Mouse (Mus musculus) left cerebral cortex, postnatal 25 days (tissue): ENCODE data around the gene Il16. TPM values are rescaled to one million over a fixed set of nuclear protein-coding genes. Genes with fewer than 3 reads are reported as not detected.

Source experiments
- DNase-seq, 2 experiments: peaks; one replicate each; pipeline ENCODE4 v3.0.0; 2022; ENCODE audit warnings: low spot score in 2 of 2, mixed read lengths in 1 of 2
- intact Hi-C: fragments of 180-260 bp; cut with DNase I; formaldehyde crosslinking; loops from one replicate; pipeline ENCODE4 v1.15.1; 2025
- total RNA-seq, 2 experiments: library from RNA; stranded (reverse); gene quantifications; 2 replicates each; pipeline ENCODE4 v1.2.3; 2021

Il16 gene
- total RNA-seq, 2 experiments from 2014 or later, result 1.9 to 2.7 TPM

DNA sequence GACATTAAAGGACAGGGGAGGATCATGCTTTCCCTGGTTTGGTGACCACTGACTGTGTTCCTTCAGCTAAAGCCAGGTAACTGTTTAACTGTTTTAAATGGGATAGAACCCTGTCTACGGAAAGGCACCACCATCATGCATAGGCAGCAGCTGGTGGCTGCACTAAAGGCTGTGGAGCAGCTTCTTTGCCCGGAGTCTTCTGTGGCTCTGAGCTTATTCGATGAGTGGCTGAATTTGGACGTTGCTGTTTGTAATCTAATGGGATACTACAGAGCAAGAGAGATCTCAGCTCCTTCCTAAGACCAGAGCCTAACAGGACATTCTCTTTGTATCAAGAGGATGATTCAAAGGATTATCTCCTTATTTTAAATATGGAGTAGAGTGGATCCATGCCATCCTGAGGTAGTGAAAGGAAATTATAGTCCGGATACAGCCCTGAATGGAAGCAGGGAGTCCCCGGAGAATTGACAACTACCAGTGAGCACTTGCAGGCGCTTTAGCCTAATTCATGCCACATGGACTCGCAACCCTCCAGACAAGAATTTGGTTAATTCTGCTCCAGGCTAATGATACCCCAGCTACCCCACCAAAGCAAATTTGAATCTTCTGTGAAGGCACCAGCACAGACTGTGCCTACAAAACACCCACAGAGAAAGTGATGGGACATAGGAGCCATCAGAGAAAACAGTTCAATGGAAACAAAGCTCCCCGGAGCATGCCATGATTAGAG lies 42.3 kb downstream of the Il16 start:
- intact Hi-C loops, result no loop called here
- DNase-seq, result no peak

DNA sequence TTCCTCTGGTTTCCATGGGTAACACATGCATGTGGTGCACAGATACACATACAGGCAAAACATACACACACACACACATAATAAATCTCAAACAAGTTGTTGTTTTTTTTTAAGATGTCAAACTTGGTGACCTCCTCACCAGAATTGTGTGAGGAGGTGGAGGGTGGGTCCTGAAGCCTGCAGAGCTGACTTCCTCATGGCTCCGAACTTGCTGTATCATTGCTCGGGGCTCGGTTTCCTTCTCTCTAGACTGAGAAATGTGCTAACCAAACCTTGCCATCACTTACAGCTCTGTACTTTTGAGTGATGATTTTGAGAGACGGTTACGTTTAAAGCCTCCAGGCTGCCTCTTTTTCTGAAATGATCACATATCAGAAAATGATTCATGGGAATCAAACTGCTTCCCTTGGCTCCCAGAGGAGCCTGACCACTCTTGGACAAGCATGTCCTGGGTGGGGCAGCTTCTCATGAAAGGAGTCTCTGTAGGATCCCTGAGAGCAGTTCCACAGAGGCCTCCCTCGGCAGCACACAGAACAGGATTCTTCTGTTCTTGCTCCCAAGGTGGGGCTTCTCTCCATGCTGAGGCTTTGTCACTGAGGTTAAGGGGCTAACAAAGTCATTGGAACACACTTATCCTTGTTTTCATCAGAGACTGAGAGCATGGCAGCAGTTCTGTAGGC lies 46.3 kb downstream of the Il16 start:
- intact Hi-C loops, result loop anchor here (5.0 kb wide), 1 partner anchor 73 kb away; no protein-coding TSS in a partner anchor
- DNase-seq, result no peak

DNA sequence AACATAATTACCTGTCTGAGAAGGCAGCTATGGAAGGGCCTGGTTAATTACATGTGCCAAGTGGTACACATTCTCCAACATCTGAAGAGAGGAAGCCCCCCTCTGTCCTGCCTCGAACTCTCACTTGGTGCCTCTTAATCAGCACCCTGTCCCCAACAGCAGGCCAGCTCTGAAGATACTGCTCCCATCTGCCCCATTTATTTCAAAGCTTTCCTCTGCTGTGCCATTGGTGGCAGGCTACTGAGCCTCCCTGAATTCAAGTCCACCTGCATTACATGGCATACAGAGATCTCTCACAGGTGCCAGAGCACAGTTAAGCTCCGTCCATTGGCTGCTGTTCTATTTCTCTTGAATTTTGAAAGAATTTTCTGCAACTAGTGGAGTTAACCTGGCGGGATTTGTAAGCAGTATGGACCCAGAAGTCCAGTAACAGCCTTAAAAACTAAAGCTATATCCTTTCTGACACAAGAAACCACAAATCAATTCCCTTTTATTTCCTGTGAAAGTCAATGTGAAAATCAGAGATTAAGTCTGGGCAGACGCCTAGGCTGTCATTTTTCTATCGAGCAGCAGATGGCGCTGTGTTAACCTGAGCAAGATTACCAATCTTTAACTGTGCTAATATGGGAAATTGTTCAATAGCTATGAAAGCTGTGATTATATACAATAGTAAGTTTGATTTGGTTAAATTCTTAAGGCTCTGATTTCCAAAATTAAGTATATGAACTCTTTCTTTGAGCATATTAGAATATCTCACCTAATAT lies 49.9 kb downstream of the Il16 start:
- intact Hi-C loops, result loop anchor here (5.0 kb wide), 1 partner anchor 77 kb away; no protein-coding TSS in a partner anchor
- peak; percentile 24 to 26 for DNase-seq

DNA sequence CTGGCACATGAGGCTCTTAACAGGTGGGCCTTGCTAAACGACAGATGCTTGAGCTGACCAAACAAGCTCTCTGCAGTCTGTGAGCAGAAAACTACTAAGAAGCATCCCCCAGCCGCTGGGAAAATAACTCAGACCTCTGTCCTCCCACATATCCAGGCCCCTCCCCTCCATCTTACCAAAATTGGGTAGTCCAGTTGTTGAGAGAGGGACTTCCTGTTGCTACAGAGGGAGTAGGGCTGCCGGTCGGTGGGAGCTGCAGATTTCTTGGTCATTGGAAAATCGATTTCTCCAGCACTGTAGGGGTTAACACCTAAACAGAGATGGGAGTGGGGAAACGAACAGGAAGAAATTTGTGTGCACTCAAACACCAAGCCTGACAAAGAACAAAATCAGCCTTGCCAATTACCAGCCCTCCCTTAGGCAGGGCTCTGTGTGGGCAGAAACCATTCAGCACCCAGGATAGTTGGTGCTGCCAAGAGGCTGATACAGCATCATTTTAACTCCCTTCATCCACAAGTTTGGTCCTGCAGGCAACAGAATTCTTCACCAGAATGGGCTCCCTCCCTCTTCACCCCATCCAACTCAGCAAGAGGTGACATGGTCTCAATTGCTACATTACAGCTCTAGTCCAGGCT lies 62.8 kb downstream of the Il16 start:
- intact Hi-C loops, result no loop called here
- DNase-seq, result peak in 1 of 2 experiments; percentile 17

DNA sequence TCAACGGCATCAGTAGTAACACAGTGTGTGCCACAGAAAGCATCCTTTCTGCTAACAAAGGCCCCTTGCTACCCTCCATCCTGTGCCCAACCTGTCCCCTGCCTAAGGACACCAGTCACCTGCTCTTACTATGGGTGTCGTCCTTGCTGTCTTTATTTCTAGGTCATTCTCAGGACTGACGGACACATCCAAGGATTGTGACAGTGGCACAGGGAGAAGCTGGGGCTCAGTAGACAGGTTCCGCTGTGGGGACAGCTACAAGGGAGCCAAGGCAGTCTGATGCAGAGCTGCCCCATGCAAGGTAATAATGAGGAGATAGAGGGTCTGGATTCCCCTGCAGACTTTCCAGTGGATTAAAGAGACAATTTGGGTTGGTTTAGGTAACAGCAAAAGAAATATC lies 67.0 kb downstream of the Il16 start:
- DNase-seq, result no peak
- intact Hi-C loops, result no loop called here

DNA sequence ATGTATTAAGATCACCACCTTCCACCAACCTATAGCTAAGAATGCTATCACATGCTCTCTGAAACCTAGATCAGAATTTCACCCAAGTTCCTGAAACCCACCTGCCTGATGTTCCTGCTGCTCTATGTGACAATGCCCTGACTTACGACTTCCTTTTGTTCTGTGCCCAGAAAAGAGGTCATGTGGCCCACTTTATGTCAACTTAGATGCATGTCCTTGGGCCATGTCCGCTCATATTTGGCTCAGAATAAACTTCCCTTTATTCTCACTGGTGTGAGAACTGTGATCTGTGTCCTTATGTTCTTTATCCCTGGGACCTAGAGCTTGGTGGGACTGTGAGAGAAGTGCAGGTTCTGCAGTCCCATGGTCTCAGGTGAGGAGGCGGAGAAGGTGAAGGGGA lies 68.2 kb downstream of the Il16 start:
- intact Hi-C loops, result no loop called here
- DNase-seq, result no peak

DNA sequence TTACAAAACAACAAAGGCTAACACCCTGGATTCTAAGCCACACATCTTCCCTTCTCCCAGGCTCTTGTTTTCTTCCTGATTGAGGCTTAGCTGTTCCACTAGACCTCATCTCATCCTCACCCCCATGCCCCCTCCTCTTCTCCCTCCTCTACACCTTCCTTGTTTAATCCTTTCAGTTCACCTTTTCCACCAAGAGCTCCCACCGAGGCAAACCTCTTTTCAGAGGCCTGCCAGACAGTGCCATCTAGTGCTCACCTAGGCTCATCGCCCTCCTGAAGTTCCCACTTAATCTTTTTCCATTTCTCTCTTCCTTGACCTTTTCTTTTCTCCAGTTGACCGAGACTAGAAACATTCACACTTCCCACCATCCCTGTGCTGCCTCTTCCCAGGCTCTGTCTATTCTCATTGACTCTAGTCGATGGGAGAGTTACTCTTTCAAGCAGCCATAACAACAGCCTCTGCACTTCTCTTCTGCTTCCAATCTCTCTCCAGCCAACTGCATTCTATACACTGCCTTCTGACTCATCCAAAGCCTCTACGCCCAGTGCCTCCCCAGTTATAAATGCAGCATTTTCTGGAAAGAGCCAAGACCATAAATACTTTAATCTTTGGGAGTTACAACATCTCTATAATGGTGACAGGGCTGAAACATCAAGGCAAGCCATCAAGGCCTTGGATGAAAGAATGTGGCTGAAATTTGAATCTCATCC lies 69.8 kb downstream of the Il16 start:
- intact Hi-C loops, result no loop called here
- DNase-seq, result peak in 1 of 2 experiments; percentile 36

DNA sequence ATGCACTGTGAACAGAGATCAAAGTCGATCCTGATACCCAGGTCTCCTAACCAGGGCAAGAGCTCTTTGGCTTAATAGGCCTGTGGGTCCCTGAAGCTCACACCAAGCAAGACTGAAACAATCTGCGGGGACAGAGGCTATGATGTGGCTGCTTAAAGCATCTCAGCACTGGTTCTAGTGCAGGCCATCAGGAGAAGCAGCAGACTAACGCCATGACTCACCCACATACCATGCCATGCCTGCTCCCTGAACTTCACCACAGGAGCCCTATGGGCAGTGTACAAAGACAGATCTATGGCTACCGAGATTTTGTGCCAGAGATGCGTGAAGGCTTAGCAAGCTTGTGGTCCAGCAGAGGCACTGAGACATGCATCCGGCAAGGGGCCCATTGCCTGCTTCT lies 74.0 kb downstream of the Il16 start:
- intact Hi-C loops, result no loop called here
- no peak for DNase-seq

DNA sequence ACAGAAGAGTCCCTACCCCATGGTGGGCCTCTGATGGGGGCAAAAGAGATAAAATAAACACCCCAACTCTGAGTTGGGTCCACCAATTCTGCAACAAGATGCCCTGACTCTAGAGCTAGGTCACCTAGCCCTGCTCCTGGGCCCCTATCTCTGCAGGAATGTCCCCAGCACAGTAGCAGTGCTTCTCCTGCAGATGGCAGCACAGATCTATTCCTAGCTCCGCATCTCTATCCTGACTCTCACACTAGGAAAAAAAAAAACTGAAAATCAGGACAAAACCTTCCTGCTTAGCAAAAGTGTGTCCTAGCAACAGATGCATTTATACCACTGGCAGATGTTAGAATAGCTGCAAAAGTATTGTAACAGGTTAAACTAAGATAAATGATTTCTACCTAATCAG lies 76.8 kb downstream of the Il16 start:
- peak; percentile 67 to 78 for DNase-seq
- intact Hi-C loops, result loop anchor here (2.0 to 5.0 kb wide), 3 partner anchors 106 to 219 kb away; no protein-coding TSS in a partner anchor

DNA sequence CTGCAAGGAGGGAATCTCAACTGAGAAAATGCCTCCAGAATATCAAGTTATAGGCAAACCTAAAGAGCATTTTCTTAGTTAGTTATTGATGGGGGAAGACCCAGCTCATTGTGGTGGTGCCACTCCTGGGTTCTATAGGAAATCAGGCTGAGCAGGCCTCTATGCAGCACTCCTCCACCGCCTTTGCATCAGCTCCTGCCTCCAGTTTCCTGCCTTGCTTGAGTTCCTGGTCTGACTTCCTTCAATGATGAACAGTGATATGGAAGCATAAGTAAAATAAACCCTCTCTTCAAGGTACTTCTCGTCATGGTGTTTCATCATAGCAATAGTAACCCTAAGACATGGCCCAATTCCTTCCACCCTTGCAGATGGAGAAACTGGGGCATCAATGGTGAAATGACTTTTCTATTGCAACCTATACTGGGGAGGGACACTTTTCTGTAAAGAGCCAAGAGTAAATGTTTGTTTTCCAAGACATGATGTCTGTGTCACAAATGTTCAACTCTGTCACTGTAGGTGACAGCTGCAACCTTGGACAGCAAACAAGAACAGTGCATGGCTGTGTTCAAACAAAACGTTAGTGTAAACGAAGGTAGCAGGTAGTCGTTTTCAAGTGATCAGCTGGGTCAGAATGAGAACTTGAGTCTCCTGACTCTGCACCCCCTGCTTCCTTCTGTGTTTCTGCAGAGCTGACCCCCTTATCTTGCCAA lies 77.4 kb downstream of the Il16 start:
- intact Hi-C loops, result loop anchor here (2.0 to 5.0 kb wide), 3 partner anchors 107 to 219 kb away; no protein-coding TSS in a partner anchor
- DNase-seq, result no peak

DNA sequence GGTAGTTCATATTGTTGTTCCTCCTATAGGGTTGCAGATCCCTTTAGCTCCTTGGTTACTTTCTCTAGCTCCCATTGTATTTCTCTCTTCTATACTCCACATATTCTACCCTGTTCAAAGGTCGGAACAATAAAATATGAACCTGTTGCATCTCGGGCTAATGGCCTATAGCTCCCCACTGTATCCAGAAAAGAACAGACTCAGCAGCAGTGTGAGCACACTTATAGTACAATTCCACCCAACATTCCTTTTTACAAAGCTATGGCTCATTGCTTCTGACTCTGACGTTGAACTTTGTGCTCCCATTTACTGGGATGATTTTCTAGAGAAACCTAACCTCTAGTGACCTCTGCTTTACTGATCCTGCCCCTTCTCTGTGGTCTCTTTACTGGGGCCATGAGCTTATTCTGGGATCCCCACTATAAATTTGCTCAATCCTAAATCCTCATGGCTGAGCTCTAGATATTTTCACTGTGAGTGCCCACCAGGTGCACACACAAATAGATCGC lies 79.4 kb downstream of the Il16 start:
- DNase-seq, result no peak
- intact Hi-C loops, result loop anchor here (5.0 kb wide), 1 partner anchor 221 kb away; no protein-coding TSS in a partner anchor

DNA sequence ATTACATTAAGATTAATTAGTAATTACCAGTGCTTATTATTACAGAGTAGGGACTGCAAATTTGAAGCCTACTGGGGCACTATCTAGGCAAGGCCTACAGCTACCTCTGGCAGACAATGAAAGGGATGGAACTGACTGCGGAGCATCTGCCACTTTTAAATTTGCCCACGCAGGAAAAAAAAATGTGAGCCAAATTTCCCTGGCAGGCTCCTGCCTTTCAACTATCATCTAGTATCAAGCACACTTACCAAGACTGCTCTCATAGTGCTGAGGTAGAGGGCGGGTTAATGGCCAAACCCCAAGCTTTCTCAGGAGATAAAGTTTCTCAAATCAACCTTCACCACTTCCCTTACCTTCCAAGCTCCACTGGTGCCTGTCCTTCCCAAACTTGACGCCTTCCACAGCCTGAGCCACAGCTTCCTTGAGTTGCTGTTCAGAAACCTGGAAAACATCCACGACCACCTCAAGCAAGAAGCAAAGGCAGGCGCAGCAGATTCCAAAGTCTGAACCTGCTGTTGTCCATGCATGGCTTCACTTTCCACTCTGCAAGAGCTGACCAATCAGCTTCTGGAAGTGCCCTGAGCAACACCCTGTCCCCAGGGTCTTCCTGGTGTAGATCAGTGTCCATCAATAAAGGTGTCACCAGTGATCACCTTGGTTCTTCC lies 82.7 kb downstream of the Il16 start:
- DNase-seq, result peak in 1 of 2 experiments; percentile 66

DNA sequence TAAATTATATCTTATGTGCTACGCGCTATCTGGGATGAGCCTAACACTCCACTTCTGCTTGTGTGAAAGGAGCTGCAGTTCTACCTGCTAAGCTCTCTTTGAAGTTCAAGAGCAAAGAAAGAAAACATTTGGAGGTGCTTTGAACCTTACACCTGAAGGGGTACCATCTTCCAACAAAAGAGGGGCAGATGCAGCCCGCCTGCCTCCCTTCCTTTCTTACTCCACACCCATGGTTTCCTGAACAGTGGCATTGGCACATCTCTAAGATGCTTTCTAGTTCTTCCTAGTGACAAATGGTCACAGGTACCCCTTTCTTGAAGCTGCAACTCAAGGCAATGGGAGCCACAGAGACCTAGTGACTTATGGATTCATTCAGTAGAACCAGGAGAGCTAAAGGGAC lies 83.8 kb downstream of the Il16 start:
- intact Hi-C loops, result no loop called here
- DNase-seq, result no peak

More for the DNA sequence above, 82.7 kb downstream of the Il16 start:
- intact Hi-C loops, result no loop called here

DNA sequence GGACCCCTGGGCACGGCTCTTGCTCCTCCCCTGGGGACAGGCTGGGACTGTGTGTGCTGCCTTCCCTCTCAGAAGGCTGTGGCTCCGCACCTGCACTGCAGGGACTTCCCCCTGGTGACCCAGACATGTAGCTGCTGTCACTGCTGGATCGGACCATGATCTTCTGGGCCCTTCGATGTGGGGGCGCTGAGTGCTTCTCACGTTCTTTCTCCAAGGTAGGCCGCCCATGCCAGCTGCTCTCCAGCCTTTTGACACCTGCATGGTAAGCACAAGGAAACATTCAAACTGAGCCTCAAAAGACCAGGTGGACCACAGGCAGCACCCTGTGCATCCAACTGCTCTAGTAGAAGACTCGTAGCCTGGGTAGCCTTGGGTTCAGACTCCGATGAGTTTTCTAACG lies 84.5 kb downstream of the Il16 start:
- intact Hi-C loops, result no loop called here
- no peak for DNase-seq

DNA sequence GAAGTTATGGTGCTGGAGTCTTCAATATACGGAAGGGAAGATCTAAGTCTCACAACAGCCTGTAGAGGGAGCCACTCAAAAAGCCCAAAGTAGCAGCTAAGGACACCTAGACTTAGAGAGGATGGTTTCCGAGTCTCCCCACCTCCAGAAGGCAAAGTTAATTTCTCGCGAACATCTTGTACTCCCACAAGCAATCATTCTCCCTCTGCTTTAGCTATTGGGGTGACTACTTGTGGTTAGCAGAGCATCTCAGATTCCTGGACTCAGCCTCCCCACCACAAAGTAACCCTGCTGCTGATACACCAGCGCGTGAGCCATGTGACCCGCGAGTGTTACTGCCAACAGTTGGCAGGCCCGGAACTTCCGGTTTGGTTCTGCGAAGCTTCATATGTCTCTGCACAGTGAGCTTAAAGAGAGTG lies 85.2 kb downstream of the Il16 start:
- DNase-seq, result peak in 1 of 2 experiments; percentile 17
- intact Hi-C loops, result no loop called here

DNA sequence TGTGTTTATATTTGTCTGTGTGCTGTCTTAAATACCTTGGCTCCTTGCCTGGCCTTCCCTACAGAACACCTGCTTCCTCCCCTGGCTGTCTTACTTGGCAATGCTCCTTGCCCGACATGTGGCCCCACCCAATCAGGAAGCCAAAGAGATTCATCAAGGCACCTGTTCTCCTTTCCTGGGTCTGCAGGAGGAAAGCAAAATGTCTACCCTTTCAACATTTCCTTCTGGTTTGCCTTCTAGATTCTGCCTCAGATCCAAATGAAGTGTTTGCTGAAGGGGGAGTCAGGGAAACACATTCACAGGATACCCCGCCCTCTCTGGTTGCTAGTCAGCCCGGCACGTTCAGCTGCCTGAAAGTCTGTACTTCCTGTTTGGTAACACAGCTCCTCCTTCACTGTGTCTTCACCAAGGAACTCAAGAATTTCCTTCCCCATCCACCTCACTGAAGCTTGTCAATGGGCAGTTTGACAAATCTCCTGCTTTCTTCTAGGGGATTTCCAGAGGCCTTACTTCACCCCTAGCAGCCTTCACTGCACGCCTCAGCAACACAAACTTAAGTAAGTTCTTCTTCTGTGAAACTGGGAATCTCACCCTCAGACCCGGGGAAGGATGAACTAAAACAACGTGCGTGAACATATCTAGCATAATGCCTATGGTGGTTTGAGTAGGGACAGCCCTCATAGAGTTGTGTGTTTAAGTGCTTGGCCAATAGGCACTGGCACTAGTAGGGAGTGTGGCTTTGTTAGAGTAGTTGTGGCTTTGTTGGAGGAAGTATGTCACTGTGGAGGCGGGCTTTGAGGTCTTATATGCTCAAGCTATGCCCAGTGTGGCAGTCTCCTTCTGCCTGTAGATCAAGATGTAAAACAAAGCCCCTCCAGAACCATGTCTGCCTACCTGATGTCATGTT lies 86.1 kb downstream of the Il16 start:
- DNase-seq, result peak in 1 of 2 experiments; percentile 13
- intact Hi-C loops, result no loop called here

DNA sequence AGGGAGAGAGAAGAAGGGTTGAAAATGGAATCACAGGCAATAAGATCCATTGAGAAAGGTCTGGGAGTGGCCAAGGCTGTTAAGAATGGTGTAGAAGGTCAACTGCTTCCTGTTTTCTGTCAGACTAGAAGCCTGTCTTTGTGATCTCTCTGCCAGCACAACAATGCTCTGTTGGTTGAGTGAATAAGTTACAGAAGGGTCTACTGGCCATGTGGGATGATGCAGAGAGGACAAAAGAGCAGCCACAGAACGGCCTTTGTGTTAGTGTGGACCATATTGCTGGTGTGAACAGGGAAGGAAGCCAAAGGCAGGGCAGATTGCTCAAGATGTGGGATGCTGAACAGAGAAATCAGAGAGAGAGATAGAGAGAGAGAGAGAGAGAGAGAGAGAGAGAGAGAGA lies 86.8 kb downstream of the Il16 start:
- intact Hi-C loops, result no loop called here
- DNase-seq, result no peak
